Mouse (Mus musculus): ENCODE data around the gene Snd1. TPM values are rescaled to one million over a fixed set of nuclear protein-coding genes. Genes with fewer than 3 reads are reported as not detected.

The Snd1 gene
- total and polyA plus RNA-seq, 3 experiments = 83.7 to 377 (median 210) TPM

DNA sequence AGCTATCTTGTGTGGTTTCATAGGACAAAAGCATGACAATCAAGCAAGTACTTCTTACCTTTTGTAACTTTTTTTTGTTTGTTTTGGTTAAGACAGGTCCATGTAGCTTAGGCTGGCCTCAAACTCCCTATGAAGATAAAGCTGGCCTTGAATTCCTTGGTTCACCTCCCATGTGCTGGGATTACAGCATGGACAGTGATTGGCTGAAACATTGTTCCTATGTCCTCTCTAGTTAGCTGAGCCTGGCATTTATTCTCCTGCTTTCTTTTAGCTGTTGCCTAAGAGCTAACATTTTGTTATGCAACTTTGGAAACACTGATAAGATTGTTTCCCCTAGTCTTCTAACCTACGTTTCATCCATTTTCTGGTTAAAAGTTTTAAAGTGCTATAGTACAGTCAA is 262.7 kb downstream of the Snd1 start:
- in situ Hi-C loops (cut with MboI; ENCODE audit: low pct_ligation_motif_present, low pct_unique_long_range_greater_than_20kb, low sequenced_read_pairs) = no loop called here
- Histone ChIP-seq H3K79me2 (replicated peaks; ENCODE audit: control insufficient read depth, extremely low read depth, insufficient read depth, poor library complexity, severe bottlenecking) (peaks cover 3% of the 10 kb centered on the region; the same call in 1 of the 2 replicates), H3K27me3 (replicated peaks) (no peaks in the 10 kb centered on the region), H3K4me3 (replicated peaks in 1 of 3; ENCODE audit: low read depth in 2 of 3, low read length in 2 of 3, poor library complexity in 1 of 3) (no peak overlapping the region), H3K4me2 (ENCODE audit: insufficient read depth, low read depth, poor library complexity, severe bottlenecking) (no peak overlapping the region), H3K9me3 (replicated peaks; ENCODE audit: low read length) (no peaks in the 10 kb centered on the region), H3K4me1 (ENCODE audit: control insufficient read depth in 1 of 2, insufficient read depth in 2 of 2) (no peaks in the 10 kb centered on the region), H3K27ac (ENCODE audit: insufficient read depth, low read depth) (no peak overlapping the region), H3K36me3 (replicated peaks in 1 of 2; ENCODE audit: control insufficient read depth in 1 of 2, insufficient read depth in 1 of 2, low read length in 1 of 2) (peaks cover 8 to 59% of the 10 kb centered on the region in 2 experiments), H3K9ac (ENCODE audit: insufficient read depth, low read depth) (no peak overlapping the region)
- no peak for DNase-seq (ENCODE audit: extremely low read depth)
- TF ChIP-seq HCFC1 (IDR thresholded peaks at IDR 0.05; ENCODE audit: low read depth, low read length) (no peak), E2F4 (IDR thresholded peaks at IDR 0.05; ENCODE audit: insufficient replicate concordance, low read depth, low read length) (no peak), MAX (IDR thresholded peaks at IDR 0.05; ENCODE audit: low read length) (no peak), BHLHE40 (IDR thresholded peaks at IDR 0.05; ENCODE audit: low read depth, low read length) (no peak), USF1 (IDR thresholded peaks at IDR 0.05; ENCODE audit: low read depth, low read length) (no peak), TBP (conservative IDR thresholded peaks at IDR 0.05; ENCODE audit: low read depth, low read length) (no peak), MEF2A (IDR thresholded peaks at IDR 0.05; ENCODE audit: borderline replicate concordance, low read depth, low read length) (no peak), PAX5 (IDR thresholded peaks at IDR 0.05; ENCODE audit: low read length) (no peak), GABPA (IDR thresholded peaks at IDR 0.05; ENCODE audit: insufficient replicate concordance, low read depth, low read length) (no peak), KAT2A (IDR thresholded peaks at IDR 0.05; ENCODE audit: insufficient replicate concordance, low read length) (no peak), ZKSCAN1 (IDR thresholded peaks at IDR 0.05; ENCODE audit: borderline replicate concordance, low read depth, low read length) (no peak), NELFE (IDR thresholded peaks at IDR 0.05; ENCODE audit: low read depth, low read length) (no peak), MXI1 (IDR thresholded peaks at IDR 0.05; ENCODE audit: low read depth, low read length) (no peak)
- dilution Hi-C loops (cut with MboI; ENCODE audit: extremely low pct_ligation_motif_present, extremely low pct_unique_long_range_greater_than_20kb, low sequenced_read_pairs) = no loop called here

DNA sequence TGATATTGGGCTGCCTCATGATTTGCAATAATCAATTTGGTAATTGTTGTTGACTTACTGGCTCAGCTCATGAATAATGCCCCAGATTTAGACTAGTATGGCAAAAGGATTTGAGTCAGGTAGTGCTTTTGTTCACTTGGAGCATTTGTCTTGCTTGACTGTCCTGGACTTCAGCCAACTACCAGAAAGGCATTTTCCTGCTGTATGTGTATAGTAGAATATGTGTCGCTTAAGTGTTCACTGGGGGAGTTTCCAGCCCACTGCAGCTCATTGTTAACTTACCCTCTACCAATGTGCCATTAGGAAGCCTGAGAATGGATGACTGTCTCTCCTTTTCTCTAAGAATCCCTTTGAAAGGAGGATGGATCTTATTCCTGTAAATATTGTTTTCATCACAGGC is 268.6 kb downstream of the Snd1 start:
- no peak for DNase-seq (ENCODE audit: extremely low read depth)
- Histone ChIP-seq H3K9me3 (replicated peaks; ENCODE audit: low read length) (no peaks in the 10 kb centered on the region), H3K9ac (ENCODE audit: insufficient read depth, low read depth) (no peak overlapping the region), H3K4me1 (ENCODE audit: control insufficient read depth in 1 of 2, insufficient read depth in 2 of 2) (no peaks in the 10 kb centered on the region), H3K36me3 (replicated peaks in 1 of 2; ENCODE audit: control insufficient read depth in 1 of 2, insufficient read depth in 1 of 2, low read length in 1 of 2) (peaks cover 42 to 92% of the 10 kb centered on the region in 2 experiments), H3K79me2 (replicated peaks; ENCODE audit: control insufficient read depth, extremely low read depth, insufficient read depth, poor library complexity, severe bottlenecking) (peaks cover 3% of the 10 kb centered on the region; the same call in 1 of the 2 replicates), H3K4me3 (replicated peaks in 1 of 3; ENCODE audit: low read depth in 2 of 3, low read length in 2 of 3, poor library complexity in 1 of 3) (no peak overlapping the region), H3K27me3 (replicated peaks) (no peaks in the 10 kb centered on the region), H3K27ac (ENCODE audit: insufficient read depth, low read depth) (no peak overlapping the region), H3K4me2 (ENCODE audit: insufficient read depth, low read depth, poor library complexity, severe bottlenecking) (no peak overlapping the region)
- dilution Hi-C loops (cut with MboI; ENCODE audit: extremely low pct_ligation_motif_present, extremely low pct_unique_long_range_greater_than_20kb, low sequenced_read_pairs) = no loop called here
- in situ Hi-C loops (cut with MboI; ENCODE audit: low pct_ligation_motif_present, low pct_unique_long_range_greater_than_20kb, low sequenced_read_pairs) = no loop called here
- no peak for TF ChIP-seq JUND (conservative IDR thresholded peaks at IDR 0.05; ENCODE audit: low read depth, low read length)
- no peak for TF ChIP-seq ZC3H11A (IDR thresholded peaks at IDR 0.05; ENCODE audit: low read depth, low read length)
- no peak for TF ChIP-seq PAX5 (IDR thresholded peaks at IDR 0.05; ENCODE audit: low read length)
- no peak for TF ChIP-seq MYC (IDR thresholded peaks at IDR 0.05; ENCODE audit: low read depth, low read length)
- TF ChIP-seq CHD1 (IDR thresholded peaks at IDR 0.05; ENCODE audit: low read depth, low read length) = no peak
- no peak for TF ChIP-seq TCF12 (IDR thresholded peaks at IDR 0.05; ENCODE audit: low read depth, low read length)
- no peak for TF ChIP-seq TBP (conservative IDR thresholded peaks at IDR 0.05; ENCODE audit: low read depth, low read length)
- no peak for TF ChIP-seq USF1 (IDR thresholded peaks at IDR 0.05; ENCODE audit: low read depth, low read length)
